18 mouse cellular contexts compared by ENCODE assay signal in the genomic region with DNA sequence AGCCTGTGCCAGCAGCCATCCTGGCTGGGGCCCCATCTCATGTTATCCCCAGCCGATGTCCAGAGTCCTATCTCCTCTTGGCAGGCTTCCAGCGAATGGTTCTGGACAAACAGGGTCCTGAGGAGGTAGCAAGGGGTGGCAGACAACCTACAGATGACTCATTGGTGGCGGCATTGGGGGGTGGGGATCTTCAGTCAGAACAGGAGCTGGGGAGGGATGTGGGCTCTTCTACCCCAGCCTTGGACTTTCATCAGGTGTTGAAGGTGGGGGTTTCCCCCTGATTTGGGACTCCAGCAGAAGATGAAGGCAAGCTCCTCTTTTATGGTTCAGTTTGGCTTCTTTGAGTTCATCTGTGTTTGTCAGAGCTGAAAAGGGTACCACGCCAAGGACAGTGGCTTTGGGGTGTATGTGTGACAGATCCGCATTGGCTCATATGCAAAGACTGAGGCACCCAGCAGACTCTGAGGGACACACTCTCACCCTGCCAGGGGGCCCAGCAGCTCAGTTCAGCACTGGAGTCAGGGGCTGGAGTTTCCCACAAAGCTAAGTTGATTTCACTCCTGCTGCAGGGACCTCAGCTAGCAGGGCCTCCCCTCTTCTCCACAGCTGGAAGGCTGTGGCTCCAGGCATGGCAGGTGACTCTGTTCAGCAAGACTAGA. TPM values are rescaled to one million over a fixed set of nuclear protein-coding genes. Genes with fewer than 3 reads are reported as not detected.
DNase-seq lines count a peak whose midpoint lies in the region; ATAC-seq lines count a peak whose summit lies in the region.
"Had no signal": no experiment of that assay in that cellular context is flagged by ENCODE, and none has a peak within 500 bp of the region (broad histone marks: within the 10 kb centered on the region; RNA-seq: fewer than 3 reads in every experiment).

No protein-coding gene starts in this region.

- H3K4me3 ChIP-seq in kidney, embryonic 16.5 days (ENCODE audit: low read length): no peak overlapping the region
- H3K4me3 ChIP-seq in midbrain, embryonic 16.5 days (ENCODE audit: low read depth, low read length): no peak overlapping the region
- H3K4me3 ChIP-seq: hindbrain, embryonic 15.5 days; liver, embryonic 13.5 days had no signal

- peaks cover 30% of the 10 kb centered on the region for H3K4me1 ChIP-seq in kidney, embryonic 16.5 days (ENCODE audit: insufficient read depth, low read length)
- H3K4me1 ChIP-seq in midbrain, embryonic 16.5 days (ENCODE audit: control insufficient read depth, insufficient read depth, low read length): peaks cover 6% of the 10 kb centered on the region; the same call in 1 of the 2 replicates

- H3K36me3 ChIP-seq in kidney, embryonic 16.5 days (ENCODE audit: insufficient read depth, low read length): no peaks in the 10 kb centered on the region
- no peaks in the 10 kb centered on the region for H3K36me3 ChIP-seq in midbrain, embryonic 16.5 days (ENCODE audit: control insufficient read depth, insufficient read depth, low read length)
- H3K36me3 ChIP-seq: hindbrain, embryonic 15.5 days; liver, embryonic 13.5 days had no signal

- H3K27me3 ChIP-seq in kidney, embryonic 16.5 days (ENCODE audit: insufficient read depth, low read length): no peaks in the 10 kb centered on the region
- peaks cover 16% of the 10 kb centered on the region for H3K27me3 ChIP-seq in midbrain, embryonic 16.5 days (ENCODE audit: control insufficient read depth, insufficient read depth, low read depth, low read length)

- 68% methylated on average over 5 of the region's 5 CpGs for WGBS in kidney, embryonic 16.5 days
- WGBS in midbrain, embryonic 16.5 days: 72% methylated on average over 5 of the region's 5 CpGs

- DNase-seq in kidney, adult 9 months: no peak
- DNase-seq in A20 (ENCODE audit: low read depth, low spot score): peak; percentile 74
- DNase-seq in NIH3T3 (ENCODE audit: low read depth): peak; percentile 26
- peak; percentile 69 for DNase-seq in spleen, postnatal 36 days (ENCODE audit: low spot score in 2 of 2)
- no peak for DNase-seq in yolk sac, embryonic 10.5 days (ENCODE audit: low spot score)
- DNase-seq: adrenal gland, postnatal 10 days; cerebellum, adult 11-12 months; layer of hippocampus, adult 9-11 months; liver, embryonic 13.5 days had no signal

- H3K9me3 ChIP-seq in kidney, embryonic 16.5 days (ENCODE audit: low read length): no peaks in the 10 kb centered on the region
- H3K9me3 ChIP-seq in midbrain, embryonic 16.5 days (replicated peaks; ENCODE audit: control insufficient read depth, low read length, poor library complexity, severe bottlenecking): no peaks in the 10 kb centered on the region
- H3K9me3 ChIP-seq: hindbrain, embryonic 15.5 days; liver, embryonic 13.5 days; megakaryocyte, embryonic 14.5 days had no signal

- H3K4me2 ChIP-seq in kidney, embryonic 16.5 days (replicated peaks; ENCODE audit: low read depth, low read length): no peak overlapping the region
- H3K4me2 ChIP-seq in midbrain, embryonic 16.5 days (ENCODE audit: low read length): no peak overlapping the region
- H3K4me2 ChIP-seq: hindbrain, embryonic 15.5 days; liver, embryonic 13.5 days had no signal

- H3K9ac ChIP-seq in kidney, embryonic 16.5 days (replicated peaks; ENCODE audit: low read length): 0 out of 2 replicates have a peak overlapping the region, but pooled peaks have one; percentile 29
- H3K9ac ChIP-seq in midbrain, embryonic 16.5 days (ENCODE audit: low read depth, low read length): no peak overlapping the region
- H3K9ac ChIP-seq: hindbrain, embryonic 15.5 days; liver, embryonic 13.5 days had no signal

- ATAC-seq in kidney, embryonic 16.5 days (ENCODE audit: low FRiP score, low TSS enrichment): no peak
- no peak for ATAC-seq in midbrain, embryonic 16.5 days
- ATAC-seq in monocyte, adult 5-6 weeks (replicated peaks; ENCODE audit: insufficient number of reproducible peaks, low FRiP score, low TSS enrichment, poor library complexity, severe bottlenecking): no peak
- ATAC-seq: forebrain, embryonic 14.5 days had no signal

- H3K27ac ChIP-seq in kidney, embryonic 16.5 days (ENCODE audit: low read length): 0 out of 2 replicates have a peak overlapping the region, but pooled peaks have one; percentile 10
- H3K27ac ChIP-seq in midbrain, embryonic 16.5 days (ENCODE audit: low read length): no peak overlapping the region
- H3K27ac ChIP-seq: hindbrain, embryonic 15.5 days; liver, embryonic 13.5 days had no signal

RNA-seq across cellular contexts. Expression of gene Dusp2, which starts 1.9 kb away (rescaled TPM):
- polyA plus RNA-seq in kidney, embryonic 16.5 days (2015; fragmentation: Nextera tagmentation; extraction: Ambion mirVana): 7.8 and 8.3 TPM in 2 replicates
- 10.8 and 15.6 TPM in 2 replicates for polyA plus RNA-seq in midbrain, embryonic 16.5 days (2015; fragmentation: Nextera tagmentation; extraction: Ambion mirVana)
- 141 to 443 TPM (median 158 TPM) in 3 replicates for total RNA-seq in monocyte, adult 5-6 weeks (2017)

RNA-seq across cellular contexts. Expression of gene Astl, which starts 4.4 kb away (rescaled TPM):
- polyA plus RNA-seq in kidney, embryonic 16.5 days (2015; fragmentation: Nextera tagmentation; extraction: Ambion mirVana): not detected in 2 replicates
- not detected in 2 replicates for polyA plus RNA-seq in midbrain, embryonic 16.5 days (2015; fragmentation: Nextera tagmentation; extraction: Ambion mirVana)
- total RNA-seq in monocyte, adult 5-6 weeks (2017): 0.11 to 1.6 TPM (median 1.1 TPM) in 3 replicates
- total RNA-seq: MEL had no signal
- polyA plus RNA-seq: forebrain, embryonic 14.5 days; gonadal fat pad, adult 2 months; hindbrain, embryonic 15.5 days; liver, embryonic 13.5 days; neural tube, embryonic 14.5 days had no signal

RNA-seq across cellular contexts. Expression of gene Adra2b, which starts 28.9 kb away (rescaled TPM):
- 7.2 and 7.8 TPM in 2 replicates for polyA plus RNA-seq in kidney, embryonic 16.5 days (2015; fragmentation: Nextera tagmentation; extraction: Ambion mirVana)
- 0.20 and 0.21 TPM in 2 replicates for polyA plus RNA-seq in midbrain, embryonic 16.5 days (2015; fragmentation: Nextera tagmentation; extraction: Ambion mirVana)
- total RNA-seq in monocyte, adult 5-6 weeks (2017): 0.10 TPM in 1 of 3 replicates, not detected in the others
- total RNA-seq: MEL had no signal

Comparison
In these comparisons a context has a peak if more than half of its experiments do, and no peak if none do; other contexts are left out.
1. DNase-seq: peak in A20 (single experiment), NIH3T3 (single experiment) and spleen, postnatal 36 days (2 of 2); none in kidney, adult 9 months (single experiment) and yolk sac, embryonic 10.5 days (single experiment).